Comparison of ENCODE assay signal across 9 mouse cellular contexts in the genomic region with DNA sequence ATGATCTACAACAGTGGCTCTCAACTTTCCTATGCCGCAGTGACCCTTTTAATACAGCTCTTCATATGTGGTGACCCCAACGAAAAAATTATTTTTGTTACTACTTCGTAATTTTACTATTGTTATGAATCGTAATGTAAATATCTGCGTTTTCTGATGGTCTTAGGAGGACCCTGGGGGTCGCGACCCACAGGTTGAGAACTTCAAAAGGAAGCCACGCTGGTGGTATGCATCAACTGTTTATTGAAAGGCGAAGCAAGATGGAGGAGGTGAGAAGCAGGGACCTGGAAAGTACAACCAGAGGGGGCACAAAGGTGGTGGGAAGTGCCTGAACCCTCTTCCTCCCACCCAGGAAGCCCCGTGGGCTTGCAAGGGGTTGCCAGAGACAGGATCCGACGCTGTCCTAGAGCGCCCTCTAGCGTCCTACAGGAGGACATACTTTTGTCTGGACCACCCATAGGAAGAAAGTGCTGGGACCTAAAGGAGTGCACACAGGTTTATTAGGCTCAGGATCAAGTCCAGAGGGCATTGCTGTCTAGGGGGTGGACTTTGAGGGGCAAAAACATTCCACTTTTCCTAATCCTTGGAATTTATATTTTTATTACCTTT. TPM values are rescaled to one million over a fixed set of nuclear protein-coding genes. Genes with fewer than 3 reads are reported as not detected.
DNase-seq lines count a peak whose midpoint lies in the region; ATAC-seq lines count a peak whose summit lies in the region.
"Had no signal": no experiment of that assay in that cellular context is flagged by ENCODE, and none has a peak within 500 bp of the region (broad histone marks: within the 10 kb centered on the region; RNA-seq: fewer than 3 reads in every experiment).

No protein-coding gene starts in this region.

- no peak overlapping the region for H3K4me2 ChIP-seq in kidney, embryonic 16.5 days (replicated peaks; ENCODE audit: low read depth, low read length)
- H3K4me2 ChIP-seq: liver, embryonic 13.5 days had no signal

- peak; percentile 67 for ATAC-seq in frontal cortex, adult (ENCODE audit: low TSS enrichment)
- 0 out of 2 replicates have a peak, but pooled peaks have one; percentile 13 for ATAC-seq in kidney, embryonic 16.5 days (ENCODE audit: low FRiP score, low TSS enrichment)

- H3K9me3 ChIP-seq in kidney, embryonic 16.5 days (ENCODE audit: low read length) = no peaks in the 10 kb centered on the region
- no peaks in the 10 kb centered on the region for H3K9me3 ChIP-seq in megakaryocyte, embryonic 14.5 days
- H3K9me3 ChIP-seq: liver, embryonic 13.5 days had no signal

- H3K4me3 ChIP-seq in kidney, embryonic 16.5 days (ENCODE audit: low read length) = no peak overlapping the region
- peak overlapping the region; percentile 71 for H3K4me3 ChIP-seq in megakaryocyte, embryonic 14.5 days (replicated peaks)
- H3K4me3 ChIP-seq: liver, embryonic 13.5 days had no signal

- H3K27me3 ChIP-seq in kidney, embryonic 16.5 days (ENCODE audit: insufficient read depth, low read length) = no peaks in the 10 kb centered on the region
- peaks cover 33% of the 10 kb centered on the region for H3K27me3 ChIP-seq in megakaryocyte, embryonic 14.5 days (replicated peaks)

- DNase-seq in frontal cortex, postnatal 14 days (ENCODE audit: low spot score in 2 of 2) = no peak
- DNase-seq in Muller cell, postnatal 12 days (ENCODE audit: inconsistent ontology term) = peak; percentile 58
- peak; percentile 78 to 81 for DNase-seq in cerebellum, postnatal 14 days
- peak; percentile 48 for DNase-seq in heart, adult 8-10 months (ENCODE audit: low spot score)
- DNase-seq in spleen, postnatal 36 days (ENCODE audit: low spot score in 2 of 2) = peak; percentile 40 to 48
- DNase-seq: liver, embryonic 13.5 days had no signal

- no peaks in the 10 kb centered on the region for H3K36me3 ChIP-seq in kidney, embryonic 16.5 days (ENCODE audit: insufficient read depth, low read length)
- no peaks in the 10 kb centered on the region for H3K36me3 ChIP-seq in megakaryocyte, embryonic 14.5 days (replicated peaks; ENCODE audit: low read length)
- H3K36me3 ChIP-seq: liver, embryonic 13.5 days had no signal

- no peak overlapping the region for H3K9ac ChIP-seq in kidney, embryonic 16.5 days (replicated peaks; ENCODE audit: low read length)
- H3K9ac ChIP-seq: liver, embryonic 13.5 days had no signal

- 30% methylated on average over 14 of the region's 14 CpGs for WGBS in kidney, embryonic 16.5 days

- no peak overlapping the region for H3K27ac ChIP-seq in kidney, embryonic 16.5 days (ENCODE audit: low read length)
- H3K27ac ChIP-seq: liver, embryonic 13.5 days had no signal

- H3K4me1 ChIP-seq in kidney, embryonic 16.5 days (ENCODE audit: insufficient read depth, low read length) = no peaks in the 10 kb centered on the region
- H3K4me1 ChIP-seq in megakaryocyte, embryonic 14.5 days = peaks cover 63% of the 10 kb centered on the region

RNA-seq across cellular contexts. Expression of a gene that starts 7.8 kb away (rescaled TPM):
- not detected for total RNA-seq in heart, adult 8-10 months (2022)
- 0.91 and 1.6 TPM in 2 replicates for polyA plus RNA-seq in kidney, embryonic 16.5 days (2015; fragmentation: Nextera tagmentation; extraction: Ambion mirVana)
- polyA plus RNA-seq in megakaryocyte, embryonic 14.5 days (2012; ENCODE audit: insufficient read depth, low replicate concordance) = 1.2 TPM in 1 of 2 replicates, not detected in the other

RNA-seq across cellular contexts. Expression of a gene that starts 24.8 kb away (rescaled TPM):
- 1 to 10 TPM; 3.3 to 4.2 (median 4.1) TPM for total RNA-seq in heart, adult 8-10 months (2022)
- 1.8 and 1.9 TPM in 2 replicates for polyA plus RNA-seq in kidney, embryonic 16.5 days (2015; fragmentation: Nextera tagmentation; extraction: Ambion mirVana)
- 26.3 and 95.5 TPM in 2 replicates for polyA plus RNA-seq in megakaryocyte, embryonic 14.5 days (2012; ENCODE audit: insufficient read depth, low replicate concordance)

RNA-seq across cellular contexts. Expression of a gene that starts 29.2 kb away (rescaled TPM):
- 1 to 10 TPM; 5.5 to 8.5 (median 7.0) TPM for total RNA-seq in heart, adult 8-10 months (2022)
- 8.9 and 10.0 TPM in 2 replicates for polyA plus RNA-seq in kidney, embryonic 16.5 days (2015; fragmentation: Nextera tagmentation; extraction: Ambion mirVana)
- polyA plus RNA-seq in megakaryocyte, embryonic 14.5 days (2012; ENCODE audit: insufficient read depth, low replicate concordance) = 7.8 and 11.7 TPM in 2 replicates

RNA-seq across cellular contexts. Expression of a gene that starts 36.2 kb away (rescaled TPM):
- 10 to 100 TPM; 36.1 to 51.7 (median 47.6) TPM for total RNA-seq in heart, adult 8-10 months (2022)
- 93.4 and 96.6 TPM in 2 replicates for polyA plus RNA-seq in kidney, embryonic 16.5 days (2015; fragmentation: Nextera tagmentation; extraction: Ambion mirVana)
- 152 and 308 TPM in 2 replicates for polyA plus RNA-seq in megakaryocyte, embryonic 14.5 days (2012; ENCODE audit: insufficient read depth, low replicate concordance)

RNA-seq across cellular contexts. Expression of a gene that starts 46.2 kb away (rescaled TPM):
- total RNA-seq in heart, adult 8-10 months (2022) = 1 to 10 TPM; 5.8 to 7.6 (median 6.4) TPM
- polyA plus RNA-seq in kidney, embryonic 16.5 days (2015; fragmentation: Nextera tagmentation; extraction: Ambion mirVana) = 31.5 and 34.2 TPM in 2 replicates
- polyA plus RNA-seq in megakaryocyte, embryonic 14.5 days (2012; ENCODE audit: insufficient read depth, low replicate concordance) = 3.6 and 7.9 TPM in 2 replicates

Comparison
In these comparisons a context has a peak if more than half of its experiments do, and no peak if none do; other contexts are left out.
1. DNase-seq: peak in Muller cell, postnatal 12 days (single experiment), cerebellum, postnatal 14 days (2 of 2), heart, adult 8-10 months (single experiment) and spleen, postnatal 36 days (2 of 2); none in frontal cortex, postnatal 14 days (0 of 2).